Mouse (Mus musculus): ENCODE data around the gene 1810055G02Rik. TPM values are rescaled to one million over a fixed set of nuclear protein-coding genes. Genes with fewer than 3 reads are reported as not detected.

Gene 1810055G02Rik
- 7.9 and 8.0 TPM in 2 replicates for total RNA-seq (2012; rRNA removed)
- total RNA-seq (2014; rRNA removed) = 4.9 and 5.6 TPM in 2 replicates
- 9.5 and 10.8 TPM in 2 replicates for polyA plus RNA-seq (2012; ENCODE audit: insufficient read length, low read depth)

- peak within 1 kb of the TSS; percentile 79 for H3K9ac ChIP-seq (ENCODE audit: insufficient read depth, low read depth)
- no peaks in the 10 kb centered on the region for H3K27me3 ChIP-seq (replicated peaks)
- H3K36me3 ChIP-seq (replicated peaks in 1 of 2; ENCODE audit: control insufficient read depth in 1 of 2, insufficient read depth in 1 of 2, low read length in 1 of 2) = peaks cover 0 to 12% of the 10 kb centered on the region in 2 experiments
- no peaks in the 10 kb centered on the region for H3K79me2 ChIP-seq (replicated peaks; ENCODE audit: control insufficient read depth, extremely low read depth, insufficient read depth, poor library complexity, severe bottlenecking)
- DNase-seq (ENCODE audit: extremely low read depth) = peak; percentile 93
- peak within 1 kb of the TSS; percentile 86 to 98 (median 90) for H3K4me3 ChIP-seq (replicated peaks in 1 of 3; ENCODE audit: low read depth in 2 of 3, low read length in 2 of 3, poor library complexity in 1 of 3)
- TF ChIP-seq POLR2A (IDR thresholded peaks at IDR 0.05; ENCODE audit: low read depth, low read length) = peak; percentile 87
- peak; percentile 60; the same call in 1 of the 2 replicates for TF ChIP-seq ELF1 (IDR thresholded peaks at IDR 0.05; ENCODE audit: low read depth, low read length)
- TF ChIP-seq TBP (conservative IDR thresholded peaks at IDR 0.05; ENCODE audit: low read depth, low read length) = peak; percentile 88
- peak; percentile 73; the same call in 1 of the 2 replicates for TF ChIP-seq NELFE (IDR thresholded peaks at IDR 0.05; ENCODE audit: low read depth, low read length)
- TF ChIP-seq POLR2AphosphoS2 (IDR thresholded peaks at IDR 0.05; ENCODE audit: low read depth, low read length) = no peak; the same call in 1 of the 2 replicates
- TF ChIP-seq MEF2A (IDR thresholded peaks at IDR 0.05; ENCODE audit: borderline replicate concordance, low read depth, low read length) = peak; percentile 53; the same call in 1 of the 2 replicates
- no peak; the same call in 1 of the 2 replicates for TF ChIP-seq MXI1 (IDR thresholded peaks at IDR 0.05; ENCODE audit: low read depth, low read length)
- peak; percentile 56 for TF ChIP-seq HCFC1 (IDR thresholded peaks at IDR 0.05; ENCODE audit: low read depth, low read length)
- peak; percentile 56 for TF ChIP-seq NRF1 (IDR thresholded peaks at IDR 0.05; ENCODE audit: low read depth, low read length)
- no peak for TF ChIP-seq CHD2 (IDR thresholded peaks at IDR 0.05; ENCODE audit: low read length)
- TF ChIP-seq MYC (IDR thresholded peaks at IDR 0.05; ENCODE audit: low read depth, low read length) = 0 out of 2 replicates have a peak, but pooled peaks have one; percentile 34
- TF ChIP-seq BHLHE40 (IDR thresholded peaks at IDR 0.05; ENCODE audit: low read depth, low read length) = peak; percentile 95
- TF ChIP-seq JUND (conservative IDR thresholded peaks at IDR 0.05; ENCODE audit: low read depth, low read length) = no peak
- TF ChIP-seq MAZ (IDR thresholded peaks at IDR 0.05; ENCODE audit: low read depth, low read length) = peak; percentile 20; the same call in 1 of the 2 replicates
- peak; percentile 75; the same call in 1 of the 2 replicates for TF ChIP-seq MAX (IDR thresholded peaks at IDR 0.05; ENCODE audit: low read length)
- TF ChIP-seq PAX5 (IDR thresholded peaks at IDR 0.05; ENCODE audit: low read length) = no peak
- no peak for TF ChIP-seq RAD21 (IDR thresholded peaks at IDR 0.05; ENCODE audit: low read depth, low read length)
- no peak for TF ChIP-seq UBTF (IDR thresholded peaks at IDR 0.05; ENCODE audit: low read depth, low read length)
- TF ChIP-seq TCF12 (IDR thresholded peaks at IDR 0.05; ENCODE audit: low read depth, low read length) = peak; percentile 73; the same call in 1 of the 2 replicates
- no peak; the same call in 1 of the 2 replicates for TF ChIP-seq SIN3A (IDR thresholded peaks at IDR 0.05; ENCODE audit: low read length)
- TF ChIP-seq USF2 (conservative IDR thresholded peaks at IDR 0.05; ENCODE audit: low read depth, low read length) = no peak
- peak within 1 kb of the TSS; percentile 80 for H3K4me2 ChIP-seq (ENCODE audit: insufficient read depth, low read depth, poor library complexity, severe bottlenecking)
- no peaks in the 10 kb centered on the region for H3K9me3 ChIP-seq (replicated peaks; ENCODE audit: low read length)
- in situ Hi-C loops (cut with MboI; ENCODE audit: low pct_ligation_motif_present, low pct_unique_long_range_greater_than_20kb, low sequenced_read_pairs) (no loop called here), dilution Hi-C loops (cut with MboI; ENCODE audit: extremely low pct_ligation_motif_present, extremely low pct_unique_long_range_greater_than_20kb, low sequenced_read_pairs) (no loop called here)
- no peak within 1 kb of the TSS for H3K27ac ChIP-seq (ENCODE audit: insufficient read depth, low read depth)
- H3K4me1 ChIP-seq (ENCODE audit: control insufficient read depth in 1 of 2, insufficient read depth in 2 of 2) = peaks cover 2 to 21% of the 10 kb centered on the region in 2 experiments; a peak in 2 of 4 replicates
Measured at GRCm38 (mm10) chr19:3708078-3709012, at the start of gene 1810055G02Rik. Gene 1810055G02Rik (plus strand): TSS chr19:3708293.

Data from CH12.LX (cell line).